Mouse (Mus musculus): ENCODE measurements around the gene Lnx2. TPM values are rescaled to one million over a fixed set of nuclear protein-coding genes. Genes with fewer than 3 reads are reported as not detected.
A peak's percentile ranks its signal among the peaks of the same experiment; 100 is the strongest.

The Lnx2 gene
- polyA plus RNA-seq, 1 experiment from 2014 or later: 5.7 TPM

GRCm38 (mm10) chr5:147085201-147085894, 9.0 kb upstream of the Lnx2 start:
- Histone ChIP-seq H3K4me1 (ENCODE audit: control insufficient read depth, low read depth, low read length) (no peaks in the 10 kb centered on the region), H3K9ac (ENCODE audit: low read depth, low read length) (no peak overlapping the region), H3K9me3 (replicated peaks; ENCODE audit: control insufficient read depth, low read length) (no peaks in the 10 kb centered on the region), H3K4me3 (ENCODE audit: low read depth, low read length) (no peak overlapping the region), H3K27me3 (ENCODE audit: control insufficient read depth, insufficient read depth, low read depth, low read length) (no peaks in the 10 kb centered on the region), H3K36me3 (ENCODE audit: control insufficient read depth, insufficient read depth) (no peaks in the 10 kb centered on the region), H3K4me2 (ENCODE audit: low read depth, low read length) (no peak overlapping the region), H3K27ac (ENCODE audit: low read length) (no peak overlapping the region)
- no peak for ATAC-seq (ENCODE audit: low read depth)
- 87% methylated on average over 9 of the region's 9 CpGs for WGBS (ENCODE audit: insufficient replicate concordance)

- no peaks in the 10 kb centered on the region for H3K36me3 ChIP-seq (ENCODE audit: control insufficient read depth, insufficient read depth)
- H3K27ac ChIP-seq (ENCODE audit: low read length): peak overlapping the region; percentile 77; the same call in 1 of the 2 replicates
- WGBS (ENCODE audit: insufficient replicate concordance): 44% methylated on average over 11 of the region's 11 CpGs
- ATAC-seq (ENCODE audit: low read depth): no peak
- peaks cover 26% of the 10 kb centered on the region for H3K4me1 ChIP-seq (ENCODE audit: control insufficient read depth, low read depth, low read length)
- peak overlapping the region; percentile 80 for H3K4me2 ChIP-seq (ENCODE audit: low read depth, low read length)
- no peaks in the 10 kb centered on the region for H3K27me3 ChIP-seq (ENCODE audit: control insufficient read depth, insufficient read depth, low read depth, low read length)
- H3K9me3 ChIP-seq (replicated peaks; ENCODE audit: control insufficient read depth, low read length): no peaks in the 10 kb centered on the region
- peak overlapping the region; percentile 86 for H3K9ac ChIP-seq (ENCODE audit: low read depth, low read length)
- peak overlapping the region; percentile 89 for H3K4me3 ChIP-seq (ENCODE audit: low read depth, low read length)
Measured at GRCm38 (mm10) chr5:147078110-147078900, 1.9 kb upstream of the Lnx2 start.

- Histone ChIP-seq H3K4me2 (ENCODE audit: low read depth, low read length) (peak overlapping the region; percentile 80), H3K4me3 (ENCODE audit: low read depth, low read length) (peak overlapping the region; percentile 89), H3K27me3 (ENCODE audit: control insufficient read depth, insufficient read depth, low read depth, low read length) (no peaks in the 10 kb centered on the region), H3K4me1 (ENCODE audit: control insufficient read depth, low read depth, low read length) (peaks cover 29% of the 10 kb centered on the region), H3K9me3 (replicated peaks; ENCODE audit: control insufficient read depth, low read length) (no peaks in the 10 kb centered on the region), H3K9ac (ENCODE audit: low read depth, low read length) (peak overlapping the region; percentile 86), H3K27ac (ENCODE audit: low read length) (peak overlapping the region; percentile 84), H3K36me3 (ENCODE audit: control insufficient read depth, insufficient read depth) (no peaks in the 10 kb centered on the region)
- WGBS (ENCODE audit: insufficient replicate concordance): under 1% methylated on average over 57 of the region's 57 CpGs
- ATAC-seq (ENCODE audit: low read depth): peak; percentile 61
Measured at GRCm38 (mm10) chr5:147077305-147078034, 1.1 kb upstream of the Lnx2 start.

- Histone ChIP-seq H3K4me1 (ENCODE audit: control insufficient read depth, low read depth, low read length) (peaks cover 34% of the 10 kb centered on the region), H3K4me2 (ENCODE audit: low read depth, low read length) (peak within 1 kb of the TSS; percentile 80), H3K9me3 (replicated peaks; ENCODE audit: control insufficient read depth, low read length) (no peaks in the 10 kb centered on the region), H3K36me3 (ENCODE audit: control insufficient read depth, insufficient read depth) (no peaks in the 10 kb centered on the region), H3K27me3 (ENCODE audit: control insufficient read depth, insufficient read depth, low read depth, low read length) (no peaks in the 10 kb centered on the region), H3K27ac (ENCODE audit: low read length) (peak within 1 kb of the TSS; percentile 88), H3K4me3 (ENCODE audit: low read depth, low read length) (peak within 1 kb of the TSS; percentile 89), H3K9ac (ENCODE audit: low read depth, low read length) (peak within 1 kb of the TSS; percentile 88)
- WGBS (ENCODE audit: insufficient replicate concordance): under 1% methylated on average over 17 of the region's 17 CpGs
- ATAC-seq (ENCODE audit: low read depth): peak; percentile 15
Measured at GRCm38 (mm10) chr5:147076799-147077165, 396 bp upstream of the Lnx2 start, which contains the start of gene Polr1d. Polr1d (plus strand) TSS chr5:147077050.

- Histone ChIP-seq H3K27ac (ENCODE audit: low read length) (peak overlapping the region; percentile 88), H3K4me3 (ENCODE audit: low read depth, low read length) (peak overlapping the region; percentile 89), H3K36me3 (ENCODE audit: control insufficient read depth, insufficient read depth) (no peaks in the 10 kb centered on the region), H3K27me3 (ENCODE audit: control insufficient read depth, insufficient read depth, low read depth, low read length) (no peaks in the 10 kb centered on the region), H3K4me1 (ENCODE audit: control insufficient read depth, low read depth, low read length) (peaks cover 35% of the 10 kb centered on the region), H3K4me2 (ENCODE audit: low read depth, low read length) (peak overlapping the region; percentile 80), H3K9ac (ENCODE audit: low read depth, low read length) (peak overlapping the region; percentile 88), H3K9me3 (replicated peaks; ENCODE audit: control insufficient read depth, low read length) (no peaks in the 10 kb centered on the region)
- 19% methylated on average over 21 of the region's 21 CpGs for WGBS (ENCODE audit: insufficient replicate concordance)
- no peak for ATAC-seq (ENCODE audit: low read depth)
Measured at GRCm38 (mm10) chr5:147075103-147076025, 1.0 kb downstream of the Lnx2 start.

- Histone ChIP-seq H3K4me3 (ENCODE audit: low read depth, low read length) (no peak overlapping the region), H3K27me3 (ENCODE audit: control insufficient read depth, insufficient read depth, low read depth, low read length) (no peaks in the 10 kb centered on the region), H3K27ac (ENCODE audit: low read length) (no peak overlapping the region), H3K4me2 (ENCODE audit: low read depth, low read length) (no peak overlapping the region), H3K36me3 (ENCODE audit: control insufficient read depth, insufficient read depth) (no peaks in the 10 kb centered on the region), H3K9ac (ENCODE audit: low read depth, low read length) (no peak overlapping the region), H3K9me3 (replicated peaks; ENCODE audit: control insufficient read depth, low read length) (no peaks in the 10 kb centered on the region), H3K4me1 (ENCODE audit: control insufficient read depth, low read depth, low read length) (peaks cover 34% of the 10 kb centered on the region)
- ATAC-seq (ENCODE audit: low read depth): no peak
- 64% methylated on average over 6 of the region's 6 CpGs for WGBS (ENCODE audit: insufficient replicate concordance)
Measured at GRCm38 (mm10) chr5:147073805-147074204, 2.6 kb downstream of the Lnx2 start.

- Histone ChIP-seq H3K27me3 (ENCODE audit: control insufficient read depth, insufficient read depth, low read depth, low read length) (no peaks in the 10 kb centered on the region), H3K27ac (ENCODE audit: low read length) (no peak overlapping the region), H3K9ac (ENCODE audit: low read depth, low read length) (no peak overlapping the region), H3K4me3 (ENCODE audit: low read depth, low read length) (no peak overlapping the region), H3K36me3 (ENCODE audit: control insufficient read depth, insufficient read depth) (no peaks in the 10 kb centered on the region), H3K4me1 (ENCODE audit: control insufficient read depth, low read depth, low read length) (peaks cover 28% of the 10 kb centered on the region), H3K4me2 (ENCODE audit: low read depth, low read length) (no peak overlapping the region), H3K9me3 (replicated peaks; ENCODE audit: control insufficient read depth, low read length) (no peaks in the 10 kb centered on the region)
- no peak for ATAC-seq (ENCODE audit: low read depth)
- WGBS (ENCODE audit: insufficient replicate concordance): 42% methylated on average over 4 of the region's 4 CpGs
Measured at GRCm38 (mm10) chr5:147071886-147072285, 4.5 kb downstream of the Lnx2 start.

GRCm38 (mm10) chr5:147070791-147071516, 5.4 kb downstream of the Lnx2 start:
- ATAC-seq (ENCODE audit: low read depth): no peak
- H3K9ac ChIP-seq (ENCODE audit: low read depth, low read length): no peak overlapping the region
- no peaks in the 10 kb centered on the region for H3K27me3 ChIP-seq (ENCODE audit: control insufficient read depth, insufficient read depth, low read depth, low read length)
- H3K4me2 ChIP-seq (ENCODE audit: low read depth, low read length): no peak overlapping the region
- H3K27ac ChIP-seq (ENCODE audit: low read length): no peak overlapping the region
- no peaks in the 10 kb centered on the region for H3K36me3 ChIP-seq (ENCODE audit: control insufficient read depth, insufficient read depth)
- peaks cover 29% of the 10 kb centered on the region for H3K4me1 ChIP-seq (ENCODE audit: control insufficient read depth, low read depth, low read length)
- H3K9me3 ChIP-seq (replicated peaks; ENCODE audit: control insufficient read depth, low read length): no peaks in the 10 kb centered on the region
- WGBS (ENCODE audit: insufficient replicate concordance): 62% methylated on average over 16 of the region's 16 CpGs
- H3K4me3 ChIP-seq (ENCODE audit: low read depth, low read length): no peak overlapping the region
